Mouse (Mus musculus) intestine, embryonic 14.5 days (tissue): ENCODE results near the gene Smpd3. TPM values are rescaled to one million over a fixed set of nuclear protein-coding genes. Genes with fewer than 3 reads are reported as not detected.
"Not testable (repeated sequence)": the region's sequence is repeated elsewhere in the genome, so short reads cannot be mapped to it uniquely, and the experiment has no call there.

Experiments
- ATAC-seq: fragments of 200-750 bp; cut with Nextera tagmentation; replicated peaks from 2 replicates; pipeline ENCODE4 v1.8.0; 2017; ENCODE audit warnings: low read depth, moderate number of reproducible peaks, moderate TSS enrichment, moderate library complexity; ENCODE audit not compliant: low FRiP score, low TSS enrichment
- DNase-seq: peaks from one replicate; pipeline ENCODE4 v3.0.0-alpha.2; 2018; ENCODE audit warnings: low spot score
- H3K27ac ChIP-seq: fragments of 300-500 bp; sonication (generic); 2 replicates; pipeline ENCODE4 v1.5.1; 2014; ENCODE audit warnings: low read depth, mild to moderate bottlenecking, control low read depth
- H3K27me3 ChIP-seq: fragments of 300-500 bp; sonication (generic); replicated peaks from 2 replicates; pipeline ENCODE4 v1.6.1; 2014; ENCODE audit warnings: low read length, control low read depth; ENCODE audit not compliant: control insufficient read depth, insufficient read depth
- H3K36me3 ChIP-seq: fragments of 300-500 bp; sonication (generic); 2 replicates; pipeline ENCODE4 v1.6.1; 2014; ENCODE audit warnings: low read length, control low read depth; ENCODE audit not compliant: control insufficient read depth, insufficient read depth
- H3K4me1 ChIP-seq: fragments of 300-500 bp; sonication (generic); replicated peaks from 2 replicates; pipeline ENCODE4 v1.6.1; 2014; ENCODE audit warnings: low read length, control low read depth, mixed read lengths; ENCODE audit not compliant: control insufficient read depth, insufficient read depth
- H3K4me2 ChIP-seq: fragments of 300-500 bp; sonication (generic); 2 replicates; pipeline ENCODE4 v1.6.1; 2014; ENCODE audit warnings: low read length
- H3K4me3 ChIP-seq: fragments of 300-500 bp; sonication (generic); 2 replicates; pipeline ENCODE4 v1.5.1; 2014; ENCODE audit warnings: low read depth, low read length, control low read depth, mixed read lengths
- H3K9ac ChIP-seq: fragments of 300-500 bp; sonication (generic); 2 replicates; pipeline ENCODE4 v1.6.1; 2014; ENCODE audit warnings: mild to moderate bottlenecking, low read length
- H3K9me3 ChIP-seq: fragments of 300-500 bp; sonication (generic); 2 replicates; pipeline ENCODE4 v1.6.1; 2016; ENCODE audit warnings: low read length, control low read depth; ENCODE audit not compliant: control insufficient read depth
- WGBS: fragments of 180-500 bp; shearing (Covaris S2); extraction: QIAGEN DNeasy Blood & Tissue Kit; methylation state at CpG from one replicate; pipeline ENCODE4 v1.1.7; 2014; 5-methylcytosine and 5-hydroxymethylcytosine counted together
- polyA plus RNA-seq: library from polyadenylated mRNA; unstranded; fragments of >200 nt; fragmentation: Nextera tagmentation; extraction: Ambion mirVana; gene quantifications from 2 replicates; pipeline ENCODE4 v1.2.1, GENCODE M21; 2014

Gene Smpd3
- polyA plus RNA-seq, 1 experiment from 2014 or later, result 20.0 TPM

GRCm38 (mm10) chr8:106306711-106307248, 31.0 kb downstream of the Smpd3 start:
- not testable (repeated sequence) for H3K27me3 ChIP-seq, H3K9me3 ChIP-seq, H3K9ac ChIP-seq, DNase-seq, H3K27ac ChIP-seq, H3K4me2 ChIP-seq, H3K4me3 ChIP-seq, ATAC-seq, H3K36me3 ChIP-seq
- WGBS, result 30% methylated on average over 2 of the region's 2 CpGs
- H3K4me1 ChIP-seq, result peaks cover 19% of the 10 kb centered on the region

DNA sequence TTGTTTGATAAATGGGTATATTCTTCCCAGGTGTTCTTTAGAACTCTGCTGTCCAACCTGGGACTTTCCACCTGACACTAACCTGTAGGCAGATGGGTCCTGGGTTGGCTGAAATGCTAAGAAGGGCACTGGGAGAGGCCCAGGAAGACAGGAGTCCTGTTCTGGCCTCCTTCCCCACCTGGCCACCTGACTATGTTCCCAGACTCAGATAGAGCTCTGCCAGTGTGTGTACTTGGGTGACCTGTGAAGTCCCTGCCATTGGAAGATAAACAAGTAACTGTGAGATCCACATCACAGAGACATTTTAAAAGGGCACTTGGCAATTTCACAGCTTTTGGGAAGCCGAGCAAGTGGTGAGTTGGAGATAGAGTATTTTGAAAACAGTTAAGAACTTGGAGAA, 31.7 kb downstream of the Smpd3 start:
- Histone ChIP-seq H3K4me1 (peaks cover 22% of the 10 kb centered on the region), H3K9me3 (no peaks in the 10 kb centered on the region), H3K4me2 (no peak overlapping the region), H3K27me3 (no peaks in the 10 kb centered on the region), H3K27ac (no peak overlapping the region), H3K9ac (no peak overlapping the region), H3K4me3 (no peak overlapping the region), H3K36me3 (no peaks in the 10 kb centered on the region)
- ATAC-seq, result no peak
- WGBS, result 72% methylated on average over 1 of the region's 1 CpGs
- no peak for DNase-seq

GRCm38 (mm10) chr8:106305301-106305700, 32.5 kb downstream of the Smpd3 start:
- Histone ChIP-seq H3K27ac (no peak overlapping the region), H3K4me3 (no peak overlapping the region), H3K9ac (no peak overlapping the region), H3K9me3 (no peaks in the 10 kb centered on the region), H3K4me2 (no peak overlapping the region), H3K27me3 (no peaks in the 10 kb centered on the region), H3K4me1 (peaks cover 24% of the 10 kb centered on the region), H3K36me3 (no peaks in the 10 kb centered on the region)
- DNase-seq (no peak), ATAC-seq (no peak)
- WGBS, result 89% methylated on average over 3 of the region's 3 CpGs

GRCm38 (mm10) chr8:106304321-106304720, 33.5 kb downstream of the Smpd3 start:
- H3K36me3 ChIP-seq, result no peaks in the 10 kb centered on the region
- H3K27ac ChIP-seq, result no peak overlapping the region
- WGBS, result 67% methylated on average over 6 of the region's 6 CpGs
- peaks cover 24% of the 10 kb centered on the region for H3K4me1 ChIP-seq
- DNase-seq (no peak), ATAC-seq (no peak)
- H3K9me3 ChIP-seq, result no peaks in the 10 kb centered on the region
- H3K4me3 ChIP-seq, result no peak overlapping the region
- H3K27me3 ChIP-seq, result no peaks in the 10 kb centered on the region
- no peak overlapping the region for H3K9ac ChIP-seq
- H3K4me2 ChIP-seq, result no peak overlapping the region

GRCm38 (mm10) chr8:106300739-106301715, 36.8 kb downstream of the Smpd3 start:
- no peak overlapping the region for H3K4me2 ChIP-seq
- no peaks in the 10 kb centered on the region for H3K36me3 ChIP-seq
- H3K9me3 ChIP-seq, result no peaks in the 10 kb centered on the region
- WGBS, result 54% methylated on average over 9 of the region's 9 CpGs
- H3K27me3 ChIP-seq, result no peaks in the 10 kb centered on the region
- 0 out of 2 replicates have a peak overlapping the region, but pooled peaks have one; percentile 27 for H3K27ac ChIP-seq
- no peak overlapping the region for H3K4me3 ChIP-seq
- DNase-seq (no peak), ATAC-seq (no peak)
- no peak overlapping the region for H3K9ac ChIP-seq
- peaks cover 19% of the 10 kb centered on the region for H3K4me1 ChIP-seq

GRCm38 (mm10) chr8:106299686-106300085, 38.1 kb downstream of the Smpd3 start:
- Histone ChIP-seq H3K9ac (no peak overlapping the region), H3K9me3 (no peaks in the 10 kb centered on the region), H3K27ac (no peak overlapping the region), H3K27me3 (no peaks in the 10 kb centered on the region), H3K4me2 (no peak overlapping the region), H3K4me1 (peaks cover 15% of the 10 kb centered on the region), H3K4me3 (no peak overlapping the region), H3K36me3 (no peaks in the 10 kb centered on the region)
- ATAC-seq (no peak), DNase-seq (no peak)
- WGBS, result 91% methylated on average over 3 of the region's 3 CpGs

DNA sequence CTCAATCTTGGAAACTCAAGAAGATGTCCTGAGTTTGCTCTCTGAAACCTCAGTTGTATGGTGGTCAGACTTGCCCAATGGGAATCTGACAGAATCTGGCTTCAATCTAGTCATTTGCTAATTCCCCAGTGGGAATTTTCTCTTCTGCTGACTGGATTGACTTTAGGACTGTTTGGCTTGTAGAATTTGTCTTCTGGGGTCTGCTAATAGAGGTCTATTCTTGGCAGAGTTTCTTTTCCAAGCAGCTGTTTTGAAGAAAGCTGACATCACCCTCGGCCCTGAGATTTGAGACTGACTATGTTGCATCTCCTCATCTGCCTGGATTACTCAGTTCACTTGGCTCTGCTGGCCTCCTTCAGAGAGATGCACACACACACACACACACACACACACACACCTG, 38.9 kb downstream of the Smpd3 start:
- Histone ChIP-seq H3K27ac (no peak overlapping the region), H3K4me3 (no peak overlapping the region), H3K27me3 (no peaks in the 10 kb centered on the region), H3K9ac (no peak overlapping the region), H3K4me1 (peaks cover 15% of the 10 kb centered on the region), H3K36me3 (no peaks in the 10 kb centered on the region), H3K9me3 (no peaks in the 10 kb centered on the region), H3K4me2 (no peak overlapping the region)
- DNase-seq, result no peak
- no peak for ATAC-seq
- 32% methylated on average over 1 of the region's 1 CpGs for WGBS

- DNase-seq (no peak), ATAC-seq (no peak)
- Histone ChIP-seq H3K27me3 (no peaks in the 10 kb centered on the region), H3K4me1 (peaks cover 15% of the 10 kb centered on the region), H3K4me3 (no peak overlapping the region), H3K9me3 (no peaks in the 10 kb centered on the region), H3K36me3 (no peaks in the 10 kb centered on the region), H3K9ac (no peak overlapping the region), H3K4me2 (no peak overlapping the region), H3K27ac (0 out of 2 replicates have a peak overlapping the region, but pooled peaks have one; percentile 22)
- 32% methylated on average over 5 of the region's 5 CpGs for WGBS
Measured at GRCm38 (mm10) chr8:106298261-106298660, 39.5 kb downstream of the Smpd3 start.
